Mouse (Mus musculus) midbrain, postnatal 0 days (tissue): ENCODE data around the gene Ppa2. TPM values are rescaled to one million over a fixed set of nuclear protein-coding genes. Genes with fewer than 3 reads are reported as not detected.

Source experiments
- ATAC-seq: fragments of 200-750 bp; cut with Nextera tagmentation; 2 replicates; pipeline ENCODE4 v1.8.0; 2017; ENCODE audit warnings: moderate number of reproducible peaks, mild to moderate bottlenecking, moderate TSS enrichment, moderate library complexity; ENCODE audit not compliant: low FRiP score
- DNase-seq: peaks from one replicate; pipeline ENCODE4 v3.0.0-alpha.2; 2015; ENCODE audit warnings: low spot score
- H3K27ac ChIP-seq: fragments of 300-500 bp; sonication (generic); 2 replicates; pipeline ENCODE4 v1.5.1; 2014; ENCODE audit warnings: low read depth, mild to moderate bottlenecking, low read length, mixed read lengths
- H3K27me3 ChIP-seq: fragments of 300-500 bp; sonication (generic); 2 replicates; pipeline ENCODE4 v1.6.1; 2014; ENCODE audit warnings: low read length, control low read depth, mixed read lengths; ENCODE audit not compliant: insufficient read depth
- H3K36me3 ChIP-seq: fragments of 300-500 bp; sonication (generic); 2 replicates; pipeline ENCODE4 v1.6.1; 2014; ENCODE audit warnings: low read length, control low read depth, mixed read lengths; ENCODE audit not compliant: insufficient read depth
- H3K4me1 ChIP-seq: fragments of 300-500 bp; sonication (generic); 2 replicates; pipeline ENCODE4 v1.6.1; 2014; ENCODE audit warnings: mild to moderate bottlenecking, control low read depth, antibody characterized with exemption, low read length, mixed read lengths; ENCODE audit not compliant: insufficient read depth
- H3K4me2 ChIP-seq: fragments of 300-500 bp; sonication (generic); 2 replicates; pipeline ENCODE4 v1.6.1; 2014; ENCODE audit warnings: low read depth, mild to moderate bottlenecking, low read length, mixed read lengths; ENCODE audit not compliant: poor library complexity, severe bottlenecking
- H3K4me3 ChIP-seq: fragments of 300-500 bp; sonication (generic); 2 replicates; pipeline ENCODE4 v1.5.1; 2014; ENCODE audit warnings: low read depth, mild to moderate bottlenecking, low read length, moderate library complexity
- H3K9ac ChIP-seq: fragments of 300-500 bp; sonication (generic); replicated peaks from 2 replicates; pipeline ENCODE4 v1.6.1; 2014; ENCODE audit warnings: mild to moderate bottlenecking, low read length, moderate library complexity, mixed read lengths; ENCODE audit not compliant: poor library complexity, severe bottlenecking
- H3K9me3 ChIP-seq: fragments of 300-500 bp; sonication (generic); 2 replicates; pipeline ENCODE4 v1.6.1; 2016; ENCODE audit warnings: low read length, control low read depth
- CTCF ChIP-seq: IDR thresholded peaks from 2 replicates; pipeline ENCODE4 v1.5.1; 2016; ENCODE audit warnings: antibody characterized with exemption, mild to moderate bottlenecking
- WGBS: fragments of 180-500 bp; shearing (Covaris S2); extraction: QIAGEN DNeasy Blood & Tissue Kit; methylation state at CpG from one replicate; pipeline ENCODE4 v1.1.7; 2014; 5-methylcytosine and 5-hydroxymethylcytosine counted together
- polyA plus RNA-seq: library from polyadenylated mRNA; unstranded; fragments of >200 nt; fragmentation: Nextera tagmentation; extraction: Ambion mirVana; gene quantifications from 2 replicates; pipeline ENCODE4 v1.2.1, GENCODE M21; 2015
- total RNA-seq: library from RNA; depleted of rRNA; stranded (reverse); fragments of >200 nt; gene quantifications from 2 replicates; pipeline ENCODE4 v1.2.3, GENCODE M21; 2014; rRNA removed

Ppa2 gene
- total and polyA plus RNA-seq, 2 experiments from 2014 or later, result 33.1 to 99.4 TPM

GRCm38 (mm10) chr3:133405636-133406035 is 95.7 kb downstream of the Ppa2 start:
- DNase-seq (no peak), ATAC-seq (no peak)
- no peaks in the 10 kb centered on the region for H3K36me3 ChIP-seq
- no peaks in the 10 kb centered on the region for H3K4me1 ChIP-seq
- no peak for TF ChIP-seq CTCF
- no peak overlapping the region for H3K4me3 ChIP-seq
- H3K27me3 ChIP-seq, result no peaks in the 10 kb centered on the region
- no peak overlapping the region for H3K4me2 ChIP-seq
- H3K9ac ChIP-seq, result no peak overlapping the region
- H3K9me3 ChIP-seq, result no peaks in the 10 kb centered on the region
- no peak overlapping the region for H3K27ac ChIP-seq
- 89% methylated on average over 3 of the region's 3 CpGs for WGBS

- no peak for TF ChIP-seq CTCF
- DNase-seq (no peak), ATAC-seq (no peak)
- Histone ChIP-seq H3K9me3 (no peaks in the 10 kb centered on the region), H3K27ac (no peak overlapping the region), H3K36me3 (no peaks in the 10 kb centered on the region), H3K27me3 (no peaks in the 10 kb centered on the region), H3K4me1 (no peaks in the 10 kb centered on the region), H3K4me2 (no peak overlapping the region), H3K9ac (no peak overlapping the region), H3K4me3 (no peak overlapping the region)
- 96% methylated on average over 5 of the region's 5 CpGs for WGBS
Observed at GRCm38 (mm10) chr3:133406248-133406647, 96.3 kb downstream of the Ppa2 start.

- ATAC-seq (no peak; the same call in 1 of the 2 replicates), DNase-seq (no peak)
- 77% methylated on average over 4 of the region's 4 CpGs for WGBS
- TF ChIP-seq CTCF, result no peak
- Histone ChIP-seq H3K27me3 (no peaks in the 10 kb centered on the region), H3K4me2 (no peak overlapping the region), H3K9me3 (no peaks in the 10 kb centered on the region), H3K4me3 (no peak overlapping the region), H3K9ac (no peak overlapping the region), H3K36me3 (no peaks in the 10 kb centered on the region), H3K4me1 (no peaks in the 10 kb centered on the region), H3K27ac (no peak overlapping the region)
Observed at GRCm38 (mm10) chr3:133411123-133411675, 101.3 kb downstream of the Ppa2 start.

GRCm38 (mm10) chr3:133411768-133412167 is 101.9 kb downstream of the Ppa2 start:
- Histone ChIP-seq H3K9me3 (no peaks in the 10 kb centered on the region), H3K4me3 (no peak overlapping the region), H3K4me2 (no peak overlapping the region), H3K36me3 (no peaks in the 10 kb centered on the region), H3K27me3 (no peaks in the 10 kb centered on the region), H3K4me1 (no peaks in the 10 kb centered on the region), H3K27ac (no peak overlapping the region), H3K9ac (no peak overlapping the region)
- TF ChIP-seq CTCF, result no peak
- WGBS, result 94% methylated on average over 8 of the region's 8 CpGs
- DNase-seq (no peak), ATAC-seq (no peak)

GRCm38 (mm10) chr3:133414747-133415146 is 104.8 kb downstream of the Ppa2 start:
- Histone ChIP-seq H3K4me3 (no peak overlapping the region), H3K4me2 (no peak overlapping the region), H3K27ac (no peak overlapping the region), H3K36me3 (no peaks in the 10 kb centered on the region), H3K27me3 (no peaks in the 10 kb centered on the region), H3K9ac (no peak overlapping the region), H3K9me3 (no peaks in the 10 kb centered on the region), H3K4me1 (no peaks in the 10 kb centered on the region)
- no peak for TF ChIP-seq CTCF
- DNase-seq, result no peak
- no peak for ATAC-seq
- 94% methylated on average over 4 of the region's 4 CpGs for WGBS

GRCm38 (mm10) chr3:133423073-133423472 is 113.2 kb downstream of the Ppa2 start:
- Histone ChIP-seq H3K27me3 (no peaks in the 10 kb centered on the region), H3K9ac (no peak overlapping the region), H3K9me3 (no peaks in the 10 kb centered on the region), H3K27ac (no peak overlapping the region), H3K36me3 (no peaks in the 10 kb centered on the region), H3K4me1 (no peaks in the 10 kb centered on the region), H3K4me2 (no peak overlapping the region), H3K4me3 (no peak overlapping the region)
- DNase-seq (no peak), ATAC-seq (no peak)
- TF ChIP-seq CTCF, result no peak

Other genes starting within 250 kb of the Ppa2 start
- gene Ints12, start 218.3 kb upstream of the Ppa2 start, total RNA-seq, result 9.0 and 15.4 TPM in 2 replicates
- 11.3 and 12.0 TPM in 2 replicates for gene Ints12, start 218.3 kb upstream of the Ppa2 start, polyA plus RNA-seq
- gene Gstcd, start 218.1 kb upstream of the Ppa2 start, total RNA-seq, result 10.8 and 15.3 TPM in 2 replicates
- gene Gstcd, start 218.1 kb upstream of the Ppa2 start, polyA plus RNA-seq, result 1.5 and 2.6 TPM in 2 replicates
- gene Arhgef38, start 75.2 kb upstream of the Ppa2 start, total RNA-seq, result 0.22 TPM in 1 of 2 replicates, not detected in the other
- gene Arhgef38, start 75.2 kb upstream of the Ppa2 start, polyA plus RNA-seq, result 0.06 and 0.20 TPM in 2 replicates
- gene Tet2, start 235.0 kb downstream of the Ppa2 start, total RNA-seq, result 46.5 and 49.1 TPM in 2 replicates
- gene Tet2, start 235.0 kb downstream of the Ppa2 start, polyA plus RNA-seq, result 12.6 and 17.2 TPM in 2 replicates